In genomic region chr5:124046741-124047401, GRCm38 (mm10) we compare ENCODE assay signal across 8 mouse cellular contexts. TPM values are rescaled to one million over a fixed set of nuclear protein-coding genes. Genes with fewer than 3 reads are reported as not detected.
A peak's percentile ranks its signal among the peaks of the same experiment; 100 is the strongest.
DNase-seq lines count a peak whose midpoint lies in the region; ATAC-seq lines count a peak whose summit lies in the region.

No protein-coding gene starts in this region.

- no peaks in the 10 kb centered on the region for H3K36me3 ChIP-seq in forebrain, embryonic 15.5 days
- no peaks in the 10 kb centered on the region for H3K36me3 ChIP-seq in forebrain, embryonic 11.5 days (ENCODE audit: control insufficient read depth, insufficient read depth, low read length)

- H3K4me1 ChIP-seq in forebrain, embryonic 15.5 days, result peaks cover 29% of the 10 kb centered on the region
- H3K4me1 ChIP-seq in forebrain, embryonic 11.5 days (replicated peaks; ENCODE audit: control insufficient read depth, insufficient read depth, low read length), result peaks cover 8% of the 10 kb centered on the region; the same call in 1 of the 2 replicates

- H3K4me3 ChIP-seq in forebrain, embryonic 15.5 days, result no peak overlapping the region
- H3K4me3 ChIP-seq in forebrain, embryonic 11.5 days (ENCODE audit: low read depth, low read length), result no peak overlapping the region

- H3K4me2 ChIP-seq in forebrain, embryonic 15.5 days (replicated peaks), result no peak overlapping the region
- H3K4me2 ChIP-seq in forebrain, embryonic 11.5 days (ENCODE audit: low read depth, low read length, severe bottlenecking), result no peak overlapping the region

- peak overlapping the region; percentile 53 for H3K27ac ChIP-seq in forebrain, embryonic 15.5 days (replicated peaks)
- H3K27ac ChIP-seq in forebrain, embryonic 11.5 days (ENCODE audit: low read depth, low read length), result no peak overlapping the region

- H3K9me3 ChIP-seq in forebrain, embryonic 15.5 days, result no peaks in the 10 kb centered on the region
- H3K9me3 ChIP-seq in forebrain, embryonic 11.5 days (ENCODE audit: control insufficient read depth, low read length), result no peaks in the 10 kb centered on the region

- 76% methylated on average over 7 of the region's 7 CpGs for WGBS in forebrain, embryonic 15.5 days
- 84% methylated on average over 7 of the region's 7 CpGs for WGBS in forebrain, embryonic 11.5 days

- ATAC-seq in forebrain, embryonic 15.5 days (replicated peaks), result no peak
- ATAC-seq in forebrain, embryonic 11.5 days (replicated peaks; ENCODE audit: low FRiP score), result no peak

- no peaks in the 10 kb centered on the region for H3K27me3 ChIP-seq in forebrain, embryonic 15.5 days
- no peaks in the 10 kb centered on the region for H3K27me3 ChIP-seq in forebrain, embryonic 11.5 days (ENCODE audit: control insufficient read depth, insufficient read depth, low read length)

- no peak for DNase-seq in forebrain, embryonic 11.5 days (ENCODE audit: low spot score)
- peak; percentile 95 for DNase-seq in 416B (ENCODE audit: low read depth)
- DNase-seq in fat pad, adult 2 months (ENCODE audit: extremely low read depth, low read depth, low spot score), result peak; percentile 86
- DNase-seq in lung, postnatal 36 days, result peak; percentile 73
- no peak for DNase-seq in frontal cortex, postnatal 25 days (ENCODE audit: low spot score in 2 of 2)
- no peak for DNase-seq in cerebellum, adult 9-11 months
- DNase-seq in spleen, postnatal 14 days (ENCODE audit: low spot score in 2 of 2), result no peak

- H3K9ac ChIP-seq in forebrain, embryonic 15.5 days (replicated peaks), result no peak overlapping the region
- H3K9ac ChIP-seq in forebrain, embryonic 11.5 days (ENCODE audit: low read length), result no peak overlapping the region

RNA-seq across cellular contexts. Expression of gene Vps37b, which starts 14.8 kb away (rescaled TPM):
- 106 and 109 TPM in 2 replicates for polyA plus RNA-seq in forebrain, embryonic 15.5 days (2015; fragmentation: Nextera tagmentation; extraction: Ambion mirVana)
- 60.2 and 61.4 TPM in 2 replicates for polyA plus RNA-seq in forebrain, embryonic 11.5 days (2014; fragmentation: Nextera tagmentation; extraction: Ambion mirVana)

RNA-seq across cellular contexts. Expression of gene Abcb9, which starts 48.7 kb away (rescaled TPM):
- 10.9 TPM in 2 replicates for polyA plus RNA-seq in forebrain, embryonic 15.5 days (2015; fragmentation: Nextera tagmentation; extraction: Ambion mirVana)
- polyA plus RNA-seq in forebrain, embryonic 11.5 days (2014; fragmentation: Nextera tagmentation; extraction: Ambion mirVana), result 1.6 and 1.7 TPM in 2 replicates

Comparison
In these comparisons a context has a peak if more than half of its experiments do, and no peak if none do; other contexts are left out.
1. DNase-seq: peak in 416B (single experiment), fat pad, adult 2 months (single experiment) and lung, postnatal 36 days (single experiment); none in forebrain, embryonic 11.5 days (single experiment), frontal cortex, postnatal 25 days (0 of 2), cerebellum, adult 9-11 months (single experiment) and spleen, postnatal 14 days (0 of 2).